Mouse (Mus musculus): ENCODE measurements around the gene Cysltr1.

DNA sequence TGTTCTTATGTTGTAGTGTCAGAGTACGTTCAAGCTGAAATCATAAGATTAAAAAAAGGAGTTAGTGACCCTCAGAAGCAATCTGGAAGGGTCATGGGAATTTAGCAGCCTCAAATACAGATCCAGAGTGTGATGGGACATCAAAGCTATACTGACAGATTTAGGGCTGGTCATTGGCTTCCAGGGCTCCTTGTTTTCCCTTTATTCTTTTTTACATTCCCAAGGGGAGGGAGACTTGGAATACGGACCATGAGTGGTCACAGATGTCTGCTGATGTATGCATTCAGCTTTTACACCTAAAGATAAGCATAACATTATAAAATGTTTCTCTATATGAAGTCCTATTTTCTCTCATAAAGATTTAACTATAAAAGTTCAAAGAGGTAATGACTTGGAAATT lies 21.3 kb downstream of the Cysltr1 start:
- TF ChIP-seq GATA1 (IDR thresholded peaks at IDR 0.05; ENCODE audit: low read length), result no peak
- TF ChIP-seq TAL1 (IDR thresholded peaks at IDR 0.05; ENCODE audit: low read length), result no peak

Measured in erythroblast, embryonic 14.5 days (primary cell).